Mouse (Mus musculus): ENCODE measurements around the gene Slc25a39.
A peak's percentile ranks its signal among the peaks of the same experiment; 100 is the strongest.

The Slc25a39 gene

GRCm38 (mm10) chr11:102407834-102408215 is at the start of gene Slc25a39:
Slc25a39 (minus strand) TSS chr11:102407946.
- no peak for DNase-seq (ENCODE audit: low read depth, low spot score)

DNA sequence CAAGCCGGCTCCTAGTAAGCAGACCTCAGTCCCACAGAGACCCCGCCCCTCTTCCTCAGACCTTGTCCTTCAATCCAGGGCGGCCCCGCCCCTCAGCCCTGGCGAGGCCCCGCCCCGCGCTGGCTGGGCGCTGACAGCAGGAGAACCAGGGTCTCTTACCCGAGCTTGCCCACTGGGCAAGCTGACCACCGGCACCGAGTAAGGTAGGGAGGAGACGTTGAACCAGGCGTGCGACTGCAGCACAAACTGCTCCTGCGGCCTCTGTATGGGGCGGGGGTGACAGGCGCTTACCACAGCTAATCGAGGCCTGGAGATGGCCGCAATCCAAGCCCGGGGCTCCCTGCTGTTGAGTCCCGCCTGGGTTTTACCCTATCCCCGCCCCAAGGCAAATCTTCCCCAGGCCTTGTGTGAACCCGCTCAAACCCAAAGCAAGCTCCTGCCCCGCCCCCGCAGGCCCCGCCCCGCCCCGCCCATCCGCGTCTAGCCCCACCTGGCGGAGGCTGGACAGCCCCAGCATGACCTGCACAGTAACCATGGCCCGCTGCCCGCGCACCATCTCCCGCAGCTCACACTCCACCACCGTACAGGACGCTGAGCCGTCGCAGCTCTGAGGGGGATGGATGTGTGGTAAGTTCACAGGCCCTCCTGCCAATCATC is 48.1 kb upstream of the Slc25a39 start:
- peak; percentile 66 for DNase-seq (ENCODE audit: low read depth, low spot score)

GRCm38 (mm10) chr11:102453131-102453530 is 45.4 kb upstream of the Slc25a39 start:
- no peak for DNase-seq (ENCODE audit: low read depth, low spot score)

DNA sequence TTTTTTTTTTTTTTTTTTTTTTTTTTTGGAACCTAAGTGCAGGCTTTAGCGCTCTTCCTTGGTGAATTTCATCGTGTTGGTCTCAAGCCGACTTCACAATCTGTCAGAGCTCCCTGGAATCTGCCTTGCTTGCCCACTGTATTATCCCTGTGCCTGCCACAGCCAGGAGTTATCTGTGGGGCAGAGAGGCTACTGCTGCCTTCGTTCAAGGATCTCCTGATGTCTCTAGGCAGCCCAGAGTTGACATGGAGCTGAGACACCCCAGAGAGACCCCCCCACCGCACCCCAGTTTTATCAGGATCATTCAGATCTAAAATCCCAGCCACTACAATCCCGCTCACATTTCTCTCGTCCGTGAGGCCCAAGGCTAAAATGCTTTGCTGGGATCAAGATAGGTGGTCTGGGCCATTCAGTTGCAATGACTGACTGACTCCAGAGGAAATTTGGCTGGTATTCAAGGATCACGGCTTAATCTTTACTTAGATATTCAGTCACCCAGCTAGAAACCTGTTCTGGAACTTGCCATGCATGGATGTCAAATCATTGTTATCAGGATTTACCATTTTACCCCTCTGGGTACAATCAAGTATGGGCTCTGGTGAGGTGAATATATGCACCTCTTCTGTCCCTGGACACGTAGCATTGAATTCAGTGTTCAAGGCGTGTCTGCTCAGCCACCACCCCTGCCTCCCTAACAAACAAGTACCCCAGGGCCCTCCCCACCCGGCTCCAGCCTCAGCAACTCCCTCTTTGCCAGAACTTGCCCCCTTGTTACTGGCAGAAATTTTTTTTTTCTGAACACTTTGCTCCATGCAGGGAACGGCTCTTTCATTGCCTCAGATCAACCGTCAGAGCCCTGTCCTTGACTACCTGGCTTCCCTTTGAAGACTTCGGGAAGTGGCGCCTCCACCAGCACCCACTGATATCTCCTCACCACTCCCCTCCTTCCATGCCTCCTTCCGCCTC is 41.6 kb upstream of the Slc25a39 start:
- no peak for DNase-seq (ENCODE audit: low read depth, low spot score)

GRCm38 (mm10) chr11:102448327-102448726 is 40.6 kb upstream of the Slc25a39 start:
- no peak for DNase-seq (ENCODE audit: low read depth, low spot score)

GRCm38 (mm10) chr11:102447497-102447896 is 39.8 kb upstream of the Slc25a39 start, which contains the start of gene Fam171a2:
Fam171a2 (minus strand) TSS chr11:102447682.
- no peak for DNase-seq (ENCODE audit: low read depth, low spot score)

GRCm38 (mm10) chr11:102446581-102447461 is 39.1 kb upstream of the Slc25a39 start:
- DNase-seq (ENCODE audit: low read depth, low spot score) = no peak

- no peak for DNase-seq (ENCODE audit: low read depth, low spot score)
These were observed 38.2 kb upstream of the Slc25a39 start for GRCm38 (mm10) chr11:102445891-102446361.

DNA sequence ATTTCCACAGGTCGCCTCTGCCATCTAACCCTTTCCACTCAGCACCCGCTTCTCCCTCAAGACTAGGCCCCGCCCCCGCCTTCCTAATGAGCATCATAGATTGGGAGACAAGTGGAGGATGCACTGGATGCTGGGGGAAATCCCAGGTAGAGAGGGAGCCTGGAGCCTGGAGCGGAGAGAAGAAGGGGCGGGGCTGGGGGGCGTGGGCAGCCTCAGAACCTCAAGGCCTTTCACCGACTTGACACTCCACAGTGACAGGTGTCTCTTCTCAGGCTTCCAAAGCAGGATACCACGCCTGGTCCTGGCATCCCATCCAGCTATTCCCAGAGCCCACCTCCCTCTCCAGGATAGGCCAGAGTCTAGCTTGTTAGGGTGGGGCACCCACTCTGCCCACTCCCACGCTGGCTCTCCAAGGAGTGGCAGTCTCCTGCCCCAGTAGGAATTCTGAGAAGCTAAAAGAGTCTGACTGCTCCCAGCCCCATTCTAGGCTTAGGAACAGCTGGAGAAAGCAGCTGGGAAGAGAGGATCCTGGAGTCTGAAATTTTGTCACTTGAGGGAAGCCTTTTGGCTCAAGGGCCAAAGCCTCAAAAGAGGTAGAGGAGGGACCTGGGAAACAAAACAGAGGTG is 37.6 kb upstream of the Slc25a39 start:
- DNase-seq (ENCODE audit: low read depth, low spot score) = no peak

DNA sequence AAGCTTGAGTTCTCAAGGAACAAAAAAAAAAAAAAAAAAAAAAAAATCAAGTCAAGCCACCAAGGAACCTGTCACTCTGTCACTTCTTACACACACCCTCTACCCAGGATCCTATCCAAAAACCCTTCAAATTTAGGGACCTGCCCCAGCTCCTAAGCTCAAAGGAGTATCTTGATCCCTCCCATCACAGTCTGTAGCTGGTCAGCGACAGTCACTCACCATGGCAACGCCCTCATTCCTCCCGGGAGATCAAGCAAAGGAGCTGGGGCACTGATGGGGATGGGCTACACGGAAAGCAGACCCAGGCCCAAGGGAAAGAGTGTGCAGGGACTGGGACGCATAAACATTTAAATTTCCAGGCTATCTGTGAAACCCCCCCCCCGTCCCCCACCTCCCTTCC is 37.0 kb upstream of the Slc25a39 start:
- DNase-seq (ENCODE audit: low read depth, low spot score) = no peak

GRCm38 (mm10) chr11:102444321-102444720 is 36.6 kb upstream of the Slc25a39 start:
- DNase-seq (ENCODE audit: low read depth, low spot score) = no peak

GRCm38 (mm10) chr11:102443740-102444139 is 36.0 kb upstream of the Slc25a39 start:
- DNase-seq (ENCODE audit: low read depth, low spot score) = no peak

- DNase-seq (ENCODE audit: low read depth, low spot score) = no peak
These were observed 34.3 kb upstream of the Slc25a39 start for GRCm38 (mm10) chr11:102442089-102442488.

DNA sequence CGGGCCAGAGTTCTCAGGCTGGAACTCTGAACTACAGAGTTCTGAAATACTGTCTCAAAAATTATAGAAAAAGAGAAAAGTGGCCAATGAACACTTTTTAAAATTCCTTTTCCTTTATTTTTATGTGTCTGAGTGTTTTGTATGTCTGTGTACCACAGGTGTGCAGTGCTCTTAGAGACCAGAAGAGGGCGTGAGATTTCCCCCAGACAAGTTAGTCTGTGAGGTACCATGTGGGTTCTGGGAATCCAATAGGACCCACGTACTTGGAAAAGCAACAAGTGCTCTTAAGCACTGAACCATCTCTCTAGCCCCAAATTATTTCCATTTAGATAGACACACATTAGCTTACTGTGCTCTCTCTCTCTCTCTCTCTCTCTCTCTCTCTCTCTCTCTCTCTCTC is 33.7 kb upstream of the Slc25a39 start:
- no peak for DNase-seq (ENCODE audit: low read depth, low spot score)

GRCm38 (mm10) chr11:102440255-102440654 is 32.5 kb upstream of the Slc25a39 start:
- DNase-seq (ENCODE audit: low read depth, low spot score) = no peak

GRCm38 (mm10) chr11:102439093-102440082 is 31.6 kb upstream of the Slc25a39 start:
- DNase-seq (ENCODE audit: low read depth, low spot score) = no peak

- DNase-seq (ENCODE audit: low read depth, low spot score) = peak; percentile 75
These were observed 30.7 kb upstream of the Slc25a39 start for GRCm38 (mm10) chr11:102438212-102439092.

DNA sequence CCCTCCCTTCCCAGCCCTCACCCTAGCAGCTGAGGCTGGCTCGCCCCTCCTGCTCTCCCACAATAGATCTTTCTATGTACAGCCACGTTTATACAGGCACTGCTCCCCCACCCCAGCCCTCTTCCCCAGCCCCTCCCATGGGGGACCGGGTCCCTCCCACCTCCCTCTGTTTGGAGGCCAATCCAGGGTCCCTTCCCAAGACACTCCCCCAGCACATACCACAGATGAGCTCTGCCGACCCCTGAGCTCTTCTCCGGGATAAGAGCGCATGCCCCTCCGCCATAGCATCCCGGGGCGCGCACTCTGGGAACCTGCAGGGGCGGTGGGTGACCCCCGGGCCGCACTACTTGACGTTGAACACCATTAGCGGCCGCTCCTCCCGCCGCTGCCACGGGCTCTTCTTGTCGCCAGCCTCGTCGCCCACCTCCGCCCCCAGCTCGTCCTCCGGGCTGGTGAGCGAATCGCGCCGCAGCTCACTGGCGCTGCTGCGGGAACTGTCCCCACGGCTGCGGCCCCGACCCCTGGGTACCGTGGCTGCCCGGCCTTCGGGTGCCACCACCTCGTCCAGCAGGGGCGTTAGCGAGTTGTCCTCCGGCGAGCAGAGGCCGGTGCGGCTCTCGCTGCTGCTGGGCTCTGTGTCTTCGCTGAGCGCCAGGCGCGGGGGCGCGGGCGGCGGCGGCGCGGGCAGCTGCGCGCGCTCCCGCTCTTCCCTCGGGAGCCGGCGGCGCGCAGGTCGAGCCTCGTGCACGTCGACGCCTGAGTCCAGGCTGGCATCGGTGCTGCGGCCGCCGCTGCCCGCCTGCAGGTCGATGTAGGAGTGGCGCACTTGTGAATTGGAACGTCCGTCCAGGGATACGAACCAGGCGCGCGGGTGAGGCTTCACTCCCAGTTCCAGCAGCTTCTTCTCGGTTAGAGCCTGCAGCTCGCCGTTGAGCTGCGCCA is 29.6 kb upstream of the Slc25a39 start:
- DNase-seq (ENCODE audit: low read depth, low spot score) = peak; percentile 61
